Mouse (Mus musculus) spleen, adult 12 weeks (tissue): Measurements from ENCODE around the gene Ppil6.
A peak's percentile ranks its signal among the peaks of the same experiment; 100 is the strongest.

Experiments
- DNase-seq: peaks from one replicate; pipeline ENCODE4 v3.0.0; 2022; ENCODE audit warnings: low spot score

Gene Ppil6

GRCm38 (mm10) chr10:41489708-41490517 is at the start of gene Ppil6, which contains the start of gene Smpd2:
Gene Ppil6 (plus strand): TSS chr10:41490439.
Gene Smpd2 (minus strand): TSS chr10:41490369.
- DNase-seq: peak; percentile 84

GRCm38 (mm10) chr10:41448216-41448615 is 42.0 kb upstream of the Ppil6 start:
- DNase-seq: no peak

GRCm38 (mm10) chr10:41449684-41450083 is 40.6 kb upstream of the Ppil6 start:
- DNase-seq: no peak

- peak; percentile 98 for DNase-seq
Observed at GRCm38 (mm10) chr10:41450137-41450670, 40.0 kb upstream of the Ppil6 start, which contains the start of gene Zbtb24. Gene Zbtb24 (plus strand): TSS chr10:41450383.

GRCm38 (mm10) chr10:41450780-41451522 is 39.3 kb upstream of the Ppil6 start:
- no peak for DNase-seq

GRCm38 (mm10) chr10:41451656-41452055 is 38.6 kb upstream of the Ppil6 start:
- DNase-seq: no peak

GRCm38 (mm10) chr10:41452791-41453190 is 37.4 kb upstream of the Ppil6 start:
- DNase-seq: no peak

- DNase-seq: no peak
Observed at GRCm38 (mm10) chr10:41459990-41460389, 30.2 kb upstream of the Ppil6 start.

GRCm38 (mm10) chr10:41460501-41460900 is 29.7 kb upstream of the Ppil6 start:
- no peak for DNase-seq

GRCm38 (mm10) chr10:41461057-41461722 is 29.0 kb upstream of the Ppil6 start:
- no peak for DNase-seq

- no peak for DNase-seq
Observed at GRCm38 (mm10) chr10:41464401-41464955, 25.8 kb upstream of the Ppil6 start.

GRCm38 (mm10) chr10:41467325-41467724 is 22.9 kb upstream of the Ppil6 start:
- DNase-seq: no peak

- no peak for DNase-seq
Observed at GRCm38 (mm10) chr10:41470693-41471092, 19.5 kb upstream of the Ppil6 start.

GRCm38 (mm10) chr10:41472534-41472933 is 17.7 kb upstream of the Ppil6 start:
- no peak for DNase-seq

- no peak for DNase-seq
Observed at GRCm38 (mm10) chr10:41472962-41473481, 17.2 kb upstream of the Ppil6 start.

- DNase-seq: no peak
Observed at GRCm38 (mm10) chr10:41473782-41474468, 16.3 kb upstream of the Ppil6 start.

- no peak for DNase-seq
Observed at GRCm38 (mm10) chr10:41474981-41475391, 15.3 kb upstream of the Ppil6 start.

- DNase-seq: no peak
Observed at GRCm38 (mm10) chr10:41476171-41477017, 13.8 kb upstream of the Ppil6 start, which contains the start of gene Mical1. Gene Mical1 (plus strand): TSS chr10:41476314.

GRCm38 (mm10) chr10:41477018-41477277 is 13.3 kb upstream of the Ppil6 start:
- no peak for DNase-seq
